In the genomic region with DNA sequence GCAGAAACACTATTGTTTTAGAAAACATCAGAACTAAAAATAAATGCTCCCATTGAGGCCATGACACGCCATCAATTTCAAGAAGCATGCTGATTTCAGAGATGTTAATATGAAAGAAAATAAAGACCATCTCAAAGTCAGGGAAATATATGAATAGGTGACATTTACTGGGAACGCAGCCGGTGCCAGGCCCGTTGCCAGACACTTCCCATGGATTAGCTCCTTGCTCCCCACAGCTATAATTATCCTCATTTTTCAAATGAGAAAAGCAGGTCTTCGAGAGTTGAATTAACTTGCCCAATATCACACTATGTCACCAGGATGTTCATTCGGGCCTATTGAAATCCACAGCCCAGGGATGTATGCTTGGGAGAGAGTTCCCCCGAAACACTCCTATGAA, we compare ENCODE assay signal across 13 mouse cellular contexts.
DNase-seq lines count a peak whose midpoint lies in the region; ATAC-seq and TF ChIP-seq lines count a peak whose summit lies in the region.
"Had no signal": no experiment of that assay in that cellular context is flagged by ENCODE, and none has a peak within 500 bp of the region (broad histone marks: within the 10 kb centered on the region; RNA-seq: fewer than 3 reads in every experiment).

No protein-coding gene starts in this region.

- no peaks in the 10 kb centered on the region for H3K9me3 ChIP-seq in stomach, embryonic 14.5 days (ENCODE audit: control insufficient read depth, low read depth, low read length)
- H3K9me3 ChIP-seq in stomach, postnatal 0 days (ENCODE audit: control insufficient read depth, low read length) = no peaks in the 10 kb centered on the region
- no peaks in the 10 kb centered on the region for H3K9me3 ChIP-seq in midbrain, embryonic 12.5 days
- no peaks in the 10 kb centered on the region for H3K9me3 ChIP-seq in stomach, embryonic 16.5 days (replicated peaks; ENCODE audit: control insufficient read depth, low read length)

- peaks cover 14% of the 10 kb centered on the region for H3K4me1 ChIP-seq in stomach, embryonic 14.5 days (ENCODE audit: control insufficient read depth, insufficient read depth, low read length)
- H3K4me1 ChIP-seq in stomach, postnatal 0 days (replicated peaks; ENCODE audit: control insufficient read depth, insufficient read depth) = peaks cover 6% of the 10 kb centered on the region; the same call in 1 of the 2 replicates
- H3K4me1 ChIP-seq in midbrain, embryonic 12.5 days = peaks cover 43% of the 10 kb centered on the region
- H3K4me1 ChIP-seq in stomach, embryonic 16.5 days (ENCODE audit: control insufficient read depth, insufficient read depth, low read length) = peaks cover 5% of the 10 kb centered on the region

- peak; percentile 34 to 64 for DNase-seq in cerebellum, postnatal 25 days
- no peak for DNase-seq in cerebellum, adult 11 months
- DNase-seq in stomach, postnatal 0 days (ENCODE audit: low spot score) = no peak
- DNase-seq in left cerebral cortex, adult 9 months (ENCODE audit: low spot score in 2 of 2) = no peak
- no peak for DNase-seq in embryo, embryonic 10.5 days (ENCODE audit: low spot score)
- DNase-seq: heart, adult 2 months; layer of hippocampus, postnatal 36 days; lung, adult 18-20 months had no signal

- no peak for ATAC-seq in stomach, embryonic 14.5 days (ENCODE audit: insufficient number of reproducible peaks, insufficient read depth, low FRiP score, low read depth)
- ATAC-seq in stomach, postnatal 0 days (ENCODE audit: low FRiP score, low TSS enrichment) = no peak
- no peak for ATAC-seq in midbrain, embryonic 12.5 days (ENCODE audit: low FRiP score, low read depth)
- no peak for ATAC-seq in stomach, embryonic 16.5 days (ENCODE audit: insufficient read depth, low FRiP score)

- no peak for TF ChIP-seq EP300 in stomach, postnatal 0 days (optimal IDR thresholded peaks at IDR 0.05)

- 67% methylated on average over 7 of the region's 7 CpGs for WGBS in stomach, embryonic 14.5 days
- 52% methylated on average over 7 of the region's 7 CpGs for WGBS in stomach, postnatal 0 days
- 78% methylated on average over 7 of the region's 7 CpGs for WGBS in midbrain, embryonic 12.5 days
- WGBS in stomach, embryonic 16.5 days = 68% methylated on average over 7 of the region's 7 CpGs

- no peaks in the 10 kb centered on the region for H3K27me3 ChIP-seq in stomach, embryonic 14.5 days (ENCODE audit: control insufficient read depth, insufficient read depth, low read length)
- no peaks in the 10 kb centered on the region for H3K27me3 ChIP-seq in stomach, postnatal 0 days (ENCODE audit: control insufficient read depth, insufficient read depth, low read length)
- H3K27me3 ChIP-seq in midbrain, embryonic 12.5 days = no peaks in the 10 kb centered on the region
- H3K27me3 ChIP-seq in stomach, embryonic 16.5 days (ENCODE audit: control insufficient read depth, insufficient read depth, low read length) = no peaks in the 10 kb centered on the region

- H3K27ac ChIP-seq in stomach, embryonic 14.5 days (ENCODE audit: low read length) = peak overlapping the region; percentile 56; the same call in 1 of the 2 replicates
- no peak overlapping the region; the same call in 1 of the 2 replicates for H3K27ac ChIP-seq in stomach, postnatal 0 days (replicated peaks)
- peak overlapping the region; percentile 92 for H3K27ac ChIP-seq in midbrain, embryonic 12.5 days (replicated peaks)
- peak overlapping the region; percentile 75 for H3K27ac ChIP-seq in stomach, embryonic 16.5 days (ENCODE audit: low read length)
- H3K27ac ChIP-seq: heart, adult 2 months; kidney, postnatal 0 days had no signal

- TF ChIP-seq CTCF in stomach, postnatal 0 days (IDR thresholded peaks at IDR 0.05; ENCODE audit: low read depth) = no peak

- no peak overlapping the region for H3K4me3 ChIP-seq in stomach, embryonic 14.5 days (ENCODE audit: low read depth, low read length)
- no peak overlapping the region for H3K4me3 ChIP-seq in stomach, postnatal 0 days (ENCODE audit: low read depth, low read length)
- H3K4me3 ChIP-seq in midbrain, embryonic 12.5 days = no peak overlapping the region
- H3K4me3 ChIP-seq in stomach, embryonic 16.5 days (replicated peaks; ENCODE audit: low read length) = no peak overlapping the region
- H3K4me3 ChIP-seq: heart, adult 2 months; myocyte had no signal

- H3K4me2 ChIP-seq in stomach, embryonic 14.5 days (replicated peaks; ENCODE audit: low read depth, low read length) = no peak overlapping the region
- no peak overlapping the region for H3K4me2 ChIP-seq in stomach, postnatal 0 days (replicated peaks; ENCODE audit: low read depth)
- H3K4me2 ChIP-seq in midbrain, embryonic 12.5 days (replicated peaks) = no peak overlapping the region
- H3K4me2 ChIP-seq in stomach, embryonic 16.5 days (ENCODE audit: low read depth, low read length) = no peak overlapping the region

- H3K9ac ChIP-seq in stomach, embryonic 14.5 days (replicated peaks; ENCODE audit: low read depth, low read length) = no peak overlapping the region
- H3K9ac ChIP-seq in stomach, postnatal 0 days (ENCODE audit: low read length) = no peak overlapping the region
- H3K9ac ChIP-seq in midbrain, embryonic 12.5 days (replicated peaks) = no peak overlapping the region
- H3K9ac ChIP-seq in stomach, embryonic 16.5 days (ENCODE audit: low read length) = no peak overlapping the region

- no peaks in the 10 kb centered on the region for H3K36me3 ChIP-seq in stomach, embryonic 14.5 days (ENCODE audit: control insufficient read depth, insufficient read depth, low read length)
- H3K36me3 ChIP-seq in stomach, postnatal 0 days (ENCODE audit: control insufficient read depth, insufficient read depth, low read length) = no peaks in the 10 kb centered on the region
- H3K36me3 ChIP-seq in midbrain, embryonic 12.5 days = no peaks in the 10 kb centered on the region
- H3K36me3 ChIP-seq in stomach, embryonic 16.5 days (ENCODE audit: control insufficient read depth, insufficient read depth, low read length) = no peaks in the 10 kb centered on the region

Comparison
In these comparisons a context has a peak if more than half of its experiments do, and no peak if none do; other contexts are left out.
1. DNase-seq: peak in cerebellum, postnatal 25 days (2 of 2); none in cerebellum, adult 11 months (single experiment), stomach, postnatal 0 days (single experiment), left cerebral cortex, adult 9 months (0 of 2) and embryo, embryonic 10.5 days (single experiment).